Mouse (Mus musculus) testis, adult 2 months (tissue): ENCODE measurements around the gene Frmd4a.

Experiments
- CTCF ChIP-seq: fragments of 200-500 bp; IDR thresholded peaks from 2 replicates; pipeline ENCODE4 v1.5.1; 2012; ENCODE audit warnings: low read depth, mild to moderate bottlenecking, inconsistent platforms, low read length, moderate library complexity; ENCODE audit not compliant: control insufficient read depth, insufficient read depth, insufficient replicate concordance
- POLR2A ChIP-seq: fragments of 200-500 bp; IDR thresholded peaks from 2 replicates; pipeline ENCODE4 v1.6.1; 2012; ENCODE audit warnings: low read depth, mild to moderate bottlenecking, inconsistent platforms, low read length, moderate library complexity; ENCODE audit not compliant: control insufficient read depth

GRCm38 (mm10) chr2:4550017-4550763 is 532.7 kb downstream of the Frmd4a start:
- TF ChIP-seq CTCF: no peak
- TF ChIP-seq POLR2A: no peak
